Mouse (Mus musculus) cortical plate, adult 2 months (tissue): ENCODE data around the gene Ntsr2. TPM values are rescaled to one million over a fixed set of nuclear protein-coding genes. Genes with fewer than 3 reads are reported as not detected.

Experiments used
- H3K27ac ChIP-seq: fragments of 200-500 bp; 2 replicates; pipeline ENCODE4 v1.5.1; 2012; ENCODE audit warnings: low read length, control low read depth, inconsistent platforms; ENCODE audit not compliant: insufficient read depth
- H3K4me1 ChIP-seq: fragments of 200-500 bp; 2 replicates; pipeline ENCODE4 v1.6.1; 2011; ENCODE audit warnings: low read length; ENCODE audit not compliant: control insufficient read depth, insufficient read depth
- H3K4me3 ChIP-seq: fragments of 200-500 bp; 2 replicates; pipeline ENCODE4 v1.5.1; 2011; ENCODE audit warnings: mild to moderate bottlenecking, low read length, control low read depth; ENCODE audit not compliant: insufficient read depth
- CTCF ChIP-seq: fragments of 200-500 bp; IDR thresholded peaks from 2 replicates; pipeline ENCODE4 v1.5.1; 2011; ENCODE audit warnings: mild to moderate bottlenecking, control low read depth, low read length; ENCODE audit not compliant: insufficient read depth; ENCODE audit errors: extremely low read depth
- POLR2A ChIP-seq: fragments of 200-500 bp; IDR thresholded peaks from 2 replicates; pipeline ENCODE4 v1.6.1; 2011; ENCODE audit warnings: mild to moderate bottlenecking, low read length, control low read depth; ENCODE audit not compliant: insufficient read depth; ENCODE audit errors: extremely low read depth
- polyA plus RNA-seq: library from polyadenylated mRNA; depleted of rRNA; stranded (reverse); fragments of >200 nt; gene quantifications from 2 replicates; pipeline ENCODE4 v1.2.3, GENCODE M21; 2012

The Ntsr2 gene
- polyA plus RNA-seq, 1 experiment, result 321 TPM

DNA sequence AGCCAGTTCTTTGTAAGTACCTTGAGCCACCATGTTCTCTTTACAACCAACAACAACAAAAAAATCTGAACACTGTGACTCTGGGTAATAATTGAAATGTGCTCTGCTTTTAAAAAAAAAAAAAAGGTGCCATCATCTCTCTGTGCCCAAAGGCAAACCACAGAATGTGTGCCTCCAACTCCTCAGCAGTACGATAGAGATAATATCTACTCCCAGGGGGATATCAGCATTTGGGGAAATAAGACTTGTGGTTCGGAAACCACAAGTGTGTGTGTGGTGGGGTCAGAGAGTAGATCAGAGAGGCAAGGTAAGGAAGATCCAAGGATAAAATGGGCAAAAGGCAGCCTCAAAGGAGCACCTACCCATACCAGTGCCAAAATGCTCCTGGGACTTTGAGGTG is 21.8 kb upstream of the Ntsr2 start:
- no peak overlapping the region for H3K4me3 ChIP-seq
- TF ChIP-seq CTCF (no peak), POLR2A (no peak)
- H3K4me1 ChIP-seq, result no peaks in the 10 kb centered on the region; the same call in 1 of the 2 replicates
- no peak overlapping the region for H3K27ac ChIP-seq

DNA sequence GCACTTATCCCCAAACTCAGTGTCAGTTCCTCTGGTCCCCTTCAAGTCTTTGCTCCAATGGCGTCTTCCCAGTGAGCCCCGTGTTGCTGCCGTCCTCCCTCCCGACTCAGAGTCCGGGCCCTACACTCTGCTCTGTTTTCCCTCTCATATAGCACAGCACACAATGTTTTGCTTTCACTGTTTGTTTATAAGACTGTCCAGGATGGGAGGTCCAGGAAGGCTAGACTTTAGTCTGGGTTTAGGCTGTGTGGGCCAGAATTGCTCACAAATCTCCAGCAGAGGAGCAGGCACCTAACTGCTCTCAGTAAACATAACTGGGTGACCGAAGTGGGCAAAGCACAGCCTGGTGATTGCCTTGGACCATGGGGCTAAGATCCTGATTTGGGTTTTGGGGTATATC is 19.9 kb upstream of the Ntsr2 start:
- Histone ChIP-seq H3K4me1 (no peaks in the 10 kb centered on the region; the same call in 1 of the 2 replicates), H3K4me3 (no peak overlapping the region), H3K27ac (no peak overlapping the region)
- TF ChIP-seq CTCF (no peak), POLR2A (no peak)

DNA sequence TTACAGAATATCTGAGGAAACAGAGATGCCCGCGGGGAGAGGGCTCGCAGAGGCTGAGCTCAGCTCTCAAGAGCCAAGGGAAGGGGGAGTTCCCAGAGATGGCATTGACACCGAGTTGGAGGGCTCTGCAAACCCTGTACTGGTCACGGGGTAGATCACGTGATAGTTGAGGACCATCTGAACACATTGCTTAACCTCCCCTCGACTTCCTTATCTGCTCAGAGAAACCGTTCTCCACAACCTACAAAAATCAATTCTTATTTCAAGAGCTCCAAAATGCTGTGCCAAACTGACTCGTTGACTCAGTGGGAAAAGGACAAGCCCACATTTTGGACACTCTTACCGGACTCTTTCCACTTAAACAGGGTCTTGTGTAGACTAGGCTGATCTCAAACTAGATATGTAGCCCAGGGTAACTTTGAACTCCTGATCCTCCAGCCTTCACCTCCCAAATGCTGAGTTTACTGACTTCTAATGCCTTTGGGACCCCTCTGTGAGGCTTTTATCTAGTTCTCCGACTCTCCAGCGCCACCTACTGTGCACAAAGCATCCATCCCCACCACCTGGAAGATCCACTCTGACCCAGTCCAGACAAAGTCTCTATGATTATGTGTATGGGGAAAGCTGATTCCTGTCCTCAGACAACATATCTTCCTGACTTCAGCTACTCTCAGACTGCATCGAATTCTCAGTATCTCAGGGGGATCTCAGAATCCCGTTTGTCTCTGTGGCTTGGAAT is 18.9 kb upstream of the Ntsr2 start:
- Histone ChIP-seq H3K4me1 (no peaks in the 10 kb centered on the region; the same call in 1 of the 2 replicates), H3K4me3 (no peak overlapping the region), H3K27ac (no peak overlapping the region)
- TF ChIP-seq CTCF (peak; percentile 71), POLR2A (no peak)

DNA sequence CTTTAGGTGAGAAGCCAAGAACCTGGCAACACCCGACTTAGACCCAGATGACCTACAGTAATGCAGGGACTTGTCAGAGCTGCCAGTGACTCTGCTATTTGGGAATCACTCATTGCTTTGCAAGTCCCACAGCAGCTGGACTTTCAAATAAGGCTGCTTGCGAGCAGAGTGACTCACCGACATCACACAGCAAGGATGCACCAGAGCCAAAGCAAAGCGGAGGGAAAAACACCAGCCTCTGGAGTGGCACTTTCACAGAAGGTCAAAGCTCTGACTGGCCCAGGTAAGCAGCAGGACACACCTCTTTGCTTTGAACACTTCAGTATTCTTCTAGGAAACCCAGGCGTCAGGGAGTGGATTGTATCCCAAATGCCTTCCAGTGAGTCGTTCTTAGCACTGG is 17.4 kb upstream of the Ntsr2 start:
- H3K4me3 ChIP-seq, result no peak overlapping the region
- H3K27ac ChIP-seq, result no peak overlapping the region
- no peaks in the 10 kb centered on the region; the same call in 1 of the 2 replicates for H3K4me1 ChIP-seq
- TF ChIP-seq POLR2A, result no peak
- TF ChIP-seq CTCF, result no peak

DNA sequence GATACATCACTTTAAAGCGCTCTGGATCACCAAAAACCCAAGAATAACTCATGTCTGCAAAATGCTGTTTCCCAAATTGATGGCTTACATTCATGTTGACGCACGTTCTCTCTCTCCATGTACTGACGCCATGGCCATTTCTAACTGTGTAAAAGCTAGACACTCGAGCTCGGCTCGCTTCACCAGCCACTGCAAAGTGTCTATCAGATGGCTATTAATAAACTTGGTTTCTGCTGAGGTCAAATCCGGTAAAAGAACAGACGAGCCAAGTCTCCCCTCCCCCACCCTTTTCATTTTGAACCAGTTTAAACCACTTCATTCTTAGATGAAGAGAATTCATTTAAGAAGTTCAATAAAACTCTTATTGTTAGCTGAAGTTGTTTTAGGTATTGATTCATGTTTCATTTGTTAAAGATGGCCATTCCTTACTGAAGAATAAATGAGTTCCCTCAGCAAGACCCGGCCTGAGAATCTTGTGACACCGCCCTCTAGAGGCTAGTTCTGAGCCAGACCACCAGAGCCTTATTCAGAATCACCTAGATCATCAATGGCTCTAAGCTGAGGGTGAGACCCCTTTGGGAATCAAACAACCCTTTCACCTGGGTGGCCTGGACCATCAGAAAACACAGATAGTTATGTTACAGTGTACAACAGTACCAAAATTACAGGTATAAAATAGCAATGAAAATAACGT is 14.0 kb upstream of the Ntsr2 start:
- Histone ChIP-seq H3K4me1 (no peaks in the 10 kb centered on the region), H3K27ac (no peak overlapping the region), H3K4me3 (no peak overlapping the region)
- no peak for TF ChIP-seq POLR2A
- peak; percentile 14; the same call in 1 of the 2 replicates for TF ChIP-seq CTCF

DNA sequence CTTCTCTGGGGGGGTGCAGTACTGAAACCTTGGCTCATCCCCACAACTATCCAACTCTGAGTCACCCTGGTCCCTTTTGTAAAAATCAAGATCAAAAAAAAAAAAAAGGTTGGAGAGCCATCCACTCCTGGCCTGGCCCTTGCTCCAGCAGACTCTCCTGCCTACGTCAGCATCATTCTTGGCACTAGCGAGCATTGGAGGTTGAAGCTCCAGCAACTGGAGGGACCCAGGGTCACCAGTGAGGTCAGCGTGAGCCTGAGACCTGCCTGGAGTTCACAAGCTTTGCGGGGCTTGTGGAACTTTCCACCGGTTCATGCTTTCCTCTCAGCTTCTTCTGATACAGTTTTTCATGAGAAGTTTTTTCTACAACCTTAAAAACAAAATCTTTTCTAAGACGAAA is 13.1 kb upstream of the Ntsr2 start:
- Histone ChIP-seq H3K27ac (no peak overlapping the region), H3K4me3 (no peak overlapping the region), H3K4me1 (no peaks in the 10 kb centered on the region)
- TF ChIP-seq CTCF, result no peak
- TF ChIP-seq POLR2A, result no peak

DNA sequence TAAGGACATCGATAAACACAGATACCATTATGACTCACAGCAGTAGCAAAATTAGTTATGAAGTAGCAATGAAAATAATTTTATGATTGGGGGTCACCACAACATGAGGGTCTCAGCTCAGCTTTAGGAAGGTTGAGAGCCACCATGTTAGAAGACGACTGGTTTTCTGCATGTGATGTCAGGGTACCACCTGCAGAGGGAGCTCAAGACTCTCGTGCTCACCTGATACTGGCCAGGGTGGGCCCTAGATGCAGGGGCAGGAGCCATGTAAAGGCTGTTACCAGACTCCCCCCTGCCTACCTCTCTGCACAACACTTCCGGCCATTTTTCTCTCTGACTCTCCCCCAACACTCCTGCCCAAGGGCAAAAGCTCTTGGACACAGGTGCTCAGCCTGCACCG is 11.2 kb upstream of the Ntsr2 start:
- H3K27ac ChIP-seq, result no peak overlapping the region
- no peak overlapping the region for H3K4me3 ChIP-seq
- no peaks in the 10 kb centered on the region for H3K4me1 ChIP-seq
- TF ChIP-seq CTCF (peak; percentile 24; the same call in 1 of the 2 replicates), POLR2A (no peak)

DNA sequence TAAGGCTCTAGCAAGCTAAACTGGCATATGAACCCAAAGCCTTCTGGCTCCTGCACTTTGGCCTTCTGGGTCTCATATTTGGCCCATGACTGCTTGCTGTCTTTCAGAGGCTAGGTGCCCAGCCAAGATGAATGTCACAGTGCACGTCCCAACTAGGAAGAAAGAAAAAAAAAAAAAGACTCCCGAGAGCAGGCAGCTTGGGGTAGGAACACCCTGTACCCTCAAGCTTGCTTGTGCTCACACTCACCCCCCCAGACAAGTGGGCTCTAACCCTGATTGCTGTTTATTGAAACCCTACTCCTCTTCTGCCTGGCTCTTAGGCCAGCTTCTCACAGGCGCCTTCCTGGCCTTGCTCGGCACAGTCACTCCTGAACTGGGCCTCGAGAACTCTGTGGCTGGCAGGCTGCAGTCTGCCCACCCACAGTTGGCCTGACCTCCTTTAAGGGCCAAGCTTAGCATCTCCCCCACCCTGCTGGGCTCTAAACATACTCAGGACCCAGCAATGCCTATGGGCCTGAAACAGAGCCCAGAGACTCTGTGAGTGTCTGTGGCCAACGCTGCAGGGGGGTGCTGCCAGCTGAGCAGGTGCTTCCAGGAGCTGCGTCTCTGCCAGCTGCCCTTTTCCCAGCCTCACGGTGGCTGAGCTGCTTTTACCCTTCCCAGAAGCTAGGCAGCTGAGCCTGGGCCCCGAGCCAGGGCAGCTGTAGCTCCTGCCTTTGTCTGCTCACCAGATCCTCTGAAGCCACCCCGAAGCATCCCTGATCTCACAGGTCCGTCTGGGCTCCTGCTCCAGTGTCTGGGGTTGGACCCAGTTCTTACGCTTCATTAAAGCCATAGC is 9.5 kb upstream of the Ntsr2 start:
- Histone ChIP-seq H3K4me3 (no peak overlapping the region), H3K27ac (no peak overlapping the region), H3K4me1 (no peaks in the 10 kb centered on the region)
- TF ChIP-seq POLR2A (no peak), CTCF (no peak)

DNA sequence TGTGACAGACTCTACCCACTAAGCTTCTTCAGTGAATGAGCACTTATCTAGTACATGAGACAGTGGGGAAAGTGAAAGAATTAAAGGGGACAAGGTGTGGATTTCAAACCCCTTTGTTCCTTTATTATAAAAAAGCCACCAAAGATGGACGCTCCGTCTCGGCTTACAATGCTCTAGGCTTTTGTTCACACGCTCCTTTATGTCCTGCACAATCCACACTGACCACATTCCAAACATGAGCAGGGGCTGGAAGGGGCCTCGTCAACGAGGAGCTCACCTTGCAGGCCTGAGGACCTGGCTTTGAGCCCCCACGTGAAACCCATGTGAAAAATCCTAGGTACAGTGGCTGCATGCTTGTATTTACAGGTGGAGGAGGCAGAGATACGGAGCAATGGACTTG is 8.5 kb upstream of the Ntsr2 start:
- H3K4me3 ChIP-seq, result no peak overlapping the region
- H3K27ac ChIP-seq, result no peak overlapping the region
- no peaks in the 10 kb centered on the region for H3K4me1 ChIP-seq
- TF ChIP-seq CTCF (no peak), POLR2A (no peak)
